In genomic region chr16:24173783-24174518, GRCm38 (mm10) we compare ENCODE assay signal across 18 mouse cellular contexts.
A peak's percentile ranks its signal among the peaks of the same experiment; 100 is the strongest.
DNase-seq lines count a peak whose midpoint lies in the region; ATAC-seq and TF ChIP-seq lines count a peak whose summit lies in the region.
"Had no signal": no experiment of that assay in that cellular context is flagged by ENCODE, and none has a peak within 500 bp of the region (broad histone marks: within the 10 kb centered on the region; RNA-seq: fewer than 3 reads in every experiment).

No protein-coding gene starts in this region.

- DNase-seq in kidney, adult 2 months = no peak
- DNase-seq in gastrocnemius, postnatal 10 days = no peak
- DNase-seq in adrenal gland, postnatal 10 days = no peak
- DNase-seq: adrenal gland, postnatal 25 days; cerebellum, adult 18-20 months; forebrain, postnatal 0 days; gastrocnemius, adult 2 months; gastrocnemius, postnatal 25 days had no signal

- WGBS in kidney, embryonic 15.5 days = 82% methylated on average over 5 of the region's 5 CpGs
- WGBS in kidney, adult 2 months = 83% methylated on average over 5 of the region's 5 CpGs

- peak; percentile 52; the same call in 1 of the 2 replicates for ATAC-seq in kidney, embryonic 15.5 days (replicated peaks; ENCODE audit: low FRiP score)
- peak; percentile 34 for ATAC-seq in inflammation-experienced regulatory T-cells, adult 6 months
- ATAC-seq: forebrain, embryonic 14.5 days; forebrain, postnatal 0 days; intestine, embryonic 15.5 days had no signal

- H3K79me3 ChIP-seq in C2C12 (ENCODE audit: low read depth) = no peaks in the 10 kb centered on the region

- no peak overlapping the region for H3K4me2 ChIP-seq in kidney, embryonic 15.5 days
- H3K4me2 ChIP-seq: embryonic facial prominence, embryonic 12.5 days; embryonic facial prominence, embryonic 15.5 days; heart, embryonic 11.5 days; hindbrain, embryonic 12.5 days; hindbrain, embryonic 15.5 days; intestine, embryonic 15.5 days had no signal

- no peaks in the 10 kb centered on the region for H3K79me2 ChIP-seq in C2C12 (ENCODE audit: control insufficient read depth, insufficient read depth)

- TF ChIP-seq CTCF in kidney, adult 2 months (conservative IDR thresholded peaks at IDR 0.05; ENCODE audit: insufficient read depth, insufficient read length, low read depth, low read length) = no peak
- no peak for TF ChIP-seq CTCF in C2C12 (IDR thresholded peaks at IDR 0.05; ENCODE audit: control insufficient read depth, insufficient read depth, insufficient read length)

- no peaks in the 10 kb centered on the region for H3K27me3 ChIP-seq in kidney, embryonic 15.5 days
- no peaks in the 10 kb centered on the region for H3K27me3 ChIP-seq in kidney, adult 2 months (replicated peaks; ENCODE audit: control insufficient read depth, insufficient read depth, low read length)
- no peaks in the 10 kb centered on the region for H3K27me3 ChIP-seq in C2C12 (ENCODE audit: control insufficient read depth, insufficient read depth, insufficient read length)
- H3K27me3 ChIP-seq: embryonic facial prominence, embryonic 12.5 days; embryonic facial prominence, embryonic 15.5 days; hindbrain, embryonic 12.5 days; hindbrain, embryonic 15.5 days; intestine, embryonic 15.5 days had no signal

- no peak overlapping the region for H3K4me3 ChIP-seq in kidney, embryonic 15.5 days (replicated peaks)
- no peak overlapping the region for H3K4me3 ChIP-seq in kidney, adult 2 months (ENCODE audit: insufficient read depth, low read depth, low read length)
- no peak overlapping the region for H3K4me3 ChIP-seq in C2C12 (ENCODE audit: insufficient read depth, poor library complexity, severe bottlenecking)
- H3K4me3 ChIP-seq: embryonic facial prominence, embryonic 12.5 days; embryonic facial prominence, embryonic 15.5 days; gastrocnemius, adult 2 months; hindbrain, embryonic 12.5 days; hindbrain, embryonic 15.5 days; intestine, embryonic 15.5 days had no signal

- TF ChIP-seq POLR2A in kidney, adult 2 months (IDR thresholded peaks at IDR 0.05; ENCODE audit: low read depth, low read length) = no peak

- H3K9ac ChIP-seq in kidney, embryonic 15.5 days = no peak overlapping the region
- H3K9ac ChIP-seq: embryonic facial prominence, embryonic 12.5 days; embryonic facial prominence, embryonic 15.5 days; forebrain, postnatal 0 days; hindbrain, embryonic 12.5 days; hindbrain, embryonic 15.5 days; intestine, embryonic 15.5 days had no signal

- H3K27ac ChIP-seq in kidney, embryonic 15.5 days = no peak overlapping the region
- no peak overlapping the region for H3K27ac ChIP-seq in kidney, adult 2 months (ENCODE audit: insufficient read depth, low read depth, low read length)
- H3K27ac ChIP-seq: embryonic facial prominence, embryonic 12.5 days; embryonic facial prominence, embryonic 15.5 days; gastrocnemius, adult 2 months; hindbrain, embryonic 12.5 days; hindbrain, embryonic 15.5 days; intestine, embryonic 15.5 days had no signal

- H3K36me3 ChIP-seq in kidney, embryonic 15.5 days = no peaks in the 10 kb centered on the region
- H3K36me3 ChIP-seq in kidney, adult 2 months (ENCODE audit: control insufficient read depth, insufficient read depth, low read length) = no peaks in the 10 kb centered on the region
- H3K36me3 ChIP-seq in C2C12 (ENCODE audit: control insufficient read depth, insufficient read depth) = no peaks in the 10 kb centered on the region
- H3K36me3 ChIP-seq: embryonic facial prominence, embryonic 12.5 days; embryonic facial prominence, embryonic 15.5 days; hindbrain, embryonic 12.5 days; hindbrain, embryonic 15.5 days; intestine, embryonic 15.5 days had no signal

- H3ac ChIP-seq in C2C12 (ENCODE audit: control insufficient read depth, insufficient read length, low read depth) = peak overlapping the region; percentile 16

- no peaks in the 10 kb centered on the region for H3K9me3 ChIP-seq in kidney, embryonic 15.5 days (replicated peaks)
- H3K9me3 ChIP-seq: embryonic facial prominence, embryonic 12.5 days; embryonic facial prominence, embryonic 15.5 days; hindbrain, embryonic 12.5 days; hindbrain, embryonic 15.5 days; intestine, embryonic 15.5 days had no signal

- H3K4me1 ChIP-seq in kidney, embryonic 15.5 days = 0 out of 2 replicates have a peak, but pooled peaks cover 8% of the 10 kb centered on the region
- no peaks in the 10 kb centered on the region for H3K4me1 ChIP-seq in kidney, adult 2 months (ENCODE audit: control insufficient read depth, insufficient read depth, low read length)
- H3K4me1 ChIP-seq: embryonic facial prominence, embryonic 12.5 days; embryonic facial prominence, embryonic 15.5 days; hindbrain, embryonic 12.5 days; hindbrain, embryonic 15.5 days; intestine, embryonic 15.5 days had no signal

TF ChIP-seq in C2C12, 6 proteins besides CTCF, POLR2A, EP300 and RAD21:
- no peak for TF ChIP-seq CEBPB (IDR thresholded peaks at IDR 0.05; ENCODE audit: low read depth)
- TF ChIP-seq MYOG (IDR thresholded peaks at IDR 0.05; ENCODE audit: control insufficient read depth, extremely low read depth, insufficient read length) = no peak
- TF ChIP-seq FOSL1 (IDR thresholded peaks at IDR 0.05; ENCODE audit: insufficient read depth, low read length, poor library complexity, severe bottlenecking) = no peak
- TF ChIP-seq MYOD1 (IDR thresholded peaks at IDR 0.05; ENCODE audit: control insufficient read depth, insufficient read length, low read depth) = no peak
- no peak for TF ChIP-seq MAX (IDR thresholded peaks at IDR 0.05)
TF ChIP-seq in C2C12: peak in this region for 0.
